Mouse (Mus musculus) testis, adult 2 months (tissue): ENCODE data around the gene Zfp213.

Experiments
- CTCF ChIP-seq: fragments of 200-500 bp; IDR thresholded peaks from 2 replicates; pipeline ENCODE4 v1.5.1; 2012; ENCODE audit warnings: low read depth, mild to moderate bottlenecking, inconsistent platforms, low read length, moderate library complexity; ENCODE audit not compliant: control insufficient read depth, insufficient read depth, insufficient replicate concordance
- POLR2A ChIP-seq: fragments of 200-500 bp; IDR thresholded peaks from 2 replicates; pipeline ENCODE4 v1.6.1; 2012; ENCODE audit warnings: low read depth, mild to moderate bottlenecking, inconsistent platforms, low read length, moderate library complexity; ENCODE audit not compliant: control insufficient read depth

- TF ChIP-seq CTCF, result no peak
- no peak for TF ChIP-seq POLR2A
Observed at GRCm38 (mm10) chr17:23518701-23519423, 45.2 kb downstream of the Zfp213 start.
